Mouse (Mus musculus) heart, adult 18-20 months (tissue): ENCODE measurements around the gene Elmsan1. TPM values are rescaled to one million over a fixed set of nuclear protein-coding genes. Genes with fewer than 3 reads are reported as not detected.

Experiments used
- DNase-seq, 2 experiments: peaks; one replicate each; pipeline ENCODE4 v3.0.0; 2021 to 2022; ENCODE audit warnings: mixed read lengths in 1 of 2
- total RNA-seq, 2 experiments: library from RNA; stranded (reverse); gene quantifications; 2 replicates each; pipeline ENCODE4 v1.2.3; 2021

Elmsan1 gene
- total RNA-seq, 2 experiments from 2014 or later: 10.5 to 13.3 TPM

GRCm38 (mm10) chr12:84151911-84152310 lies 66.8 kb downstream of the Elmsan1 start:
- peak in 1 of 2 experiments; percentile 7 for DNase-seq

- peak; percentile 57 to 67 for DNase-seq
Observed at GRCm38 (mm10) chr12:84150976-84151375, 67.7 kb downstream of the Elmsan1 start.

- DNase-seq: peak in 1 of 2 experiments; percentile 5
Observed at GRCm38 (mm10) chr12:84149971-84150370, 68.7 kb downstream of the Elmsan1 start.

- peak in 1 of 2 experiments; percentile 6 for DNase-seq
Observed at GRCm38 (mm10) chr12:84148622-84149012, 70.1 kb downstream of the Elmsan1 start.

GRCm38 (mm10) chr12:84147954-84148621 lies 70.6 kb downstream of the Elmsan1 start, which contains the start of gene Pnma1:
TSS of gene Pnma1 (minus strand) at chr12:84148489.
- DNase-seq: peak; percentile 76 to 80

- DNase-seq: no peak
Observed at GRCm38 (mm10) chr12:84142281-84143050, 76.2 kb downstream of the Elmsan1 start.

GRCm38 (mm10) chr12:84141271-84141670 lies 77.4 kb downstream of the Elmsan1 start:
- DNase-seq: no peak

GRCm38 (mm10) chr12:84140135-84140534 lies 78.5 kb downstream of the Elmsan1 start:
- DNase-seq: no peak

GRCm38 (mm10) chr12:84137131-84137530 lies 81.5 kb downstream of the Elmsan1 start:
- DNase-seq: no peak

GRCm38 (mm10) chr12:84132265-84132664 lies 86.4 kb downstream of the Elmsan1 start:
- DNase-seq: peak in 1 of 2 experiments; percentile 26

- DNase-seq: no peak
Observed at GRCm38 (mm10) chr12:84129931-84130330, 88.8 kb downstream of the Elmsan1 start.

GRCm38 (mm10) chr12:84128576-84128975 lies 90.1 kb downstream of the Elmsan1 start:
- DNase-seq: no peak

- DNase-seq: no peak
Observed at GRCm38 (mm10) chr12:84126899-84127298, 91.8 kb downstream of the Elmsan1 start.

- DNase-seq: no peak
Observed at GRCm38 (mm10) chr12:84125892-84126291, 92.8 kb downstream of the Elmsan1 start.

- no peak for DNase-seq
Observed at GRCm38 (mm10) chr12:84119584-84119983, 99.1 kb downstream of the Elmsan1 start.

GRCm38 (mm10) chr12:84114153-84114994 lies 104.3 kb downstream of the Elmsan1 start, which contains the start of gene Dnal1:
TSS of gene Dnal1 (plus strand) at chr12:84114366.
- DNase-seq: peak; percentile 89 to 92

GRCm38 (mm10) chr12:84113676-84114075 lies 105.0 kb downstream of the Elmsan1 start:
- no peak for DNase-seq

GRCm38 (mm10) chr12:84110814-84111213 lies 107.9 kb downstream of the Elmsan1 start:
- no peak for DNase-seq

- DNase-seq: no peak
Observed at GRCm38 (mm10) chr12:84109924-84110323, 108.8 kb downstream of the Elmsan1 start.

GRCm38 (mm10) chr12:84107692-84108091 lies 111.0 kb downstream of the Elmsan1 start:
- no peak for DNase-seq

- no peak for DNase-seq
Observed at GRCm38 (mm10) chr12:84107012-84107411, 111.7 kb downstream of the Elmsan1 start.

- DNase-seq: no peak
Observed at GRCm38 (mm10) chr12:84101493-84101845, 117.2 kb downstream of the Elmsan1 start.
